Mouse (Mus musculus) cerebellum, postnatal 14 days (tissue): ENCODE measurements around the gene Erich6b.

Source experiments
- DNase-seq, 2 experiments: peaks; one replicate each; pipeline ENCODE4 v3.0.0; 2021; ENCODE audit warnings: mixed read lengths in 2 of 2

The Erich6b gene

DNA sequence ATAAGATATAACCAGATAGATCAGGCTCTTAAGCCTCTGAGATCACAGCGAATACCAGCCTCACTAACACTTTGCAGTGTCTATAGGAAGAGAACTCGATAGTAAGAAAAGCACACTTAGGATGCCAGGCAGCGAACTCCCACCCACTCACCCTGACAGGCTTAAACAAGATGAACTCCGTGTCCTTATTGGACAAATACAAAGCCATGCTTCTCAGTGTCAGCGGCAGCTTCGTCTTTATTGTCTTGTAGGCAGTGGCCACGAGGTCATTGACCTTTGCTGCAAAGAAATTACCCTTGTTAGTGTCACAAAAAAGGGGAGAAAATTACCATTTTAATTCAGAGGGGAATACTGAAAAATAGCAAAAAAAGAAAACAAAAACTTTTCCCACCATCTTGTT lies 65.7 kb downstream of the Erich6b start:
- DNase-seq: no peak

DNA sequence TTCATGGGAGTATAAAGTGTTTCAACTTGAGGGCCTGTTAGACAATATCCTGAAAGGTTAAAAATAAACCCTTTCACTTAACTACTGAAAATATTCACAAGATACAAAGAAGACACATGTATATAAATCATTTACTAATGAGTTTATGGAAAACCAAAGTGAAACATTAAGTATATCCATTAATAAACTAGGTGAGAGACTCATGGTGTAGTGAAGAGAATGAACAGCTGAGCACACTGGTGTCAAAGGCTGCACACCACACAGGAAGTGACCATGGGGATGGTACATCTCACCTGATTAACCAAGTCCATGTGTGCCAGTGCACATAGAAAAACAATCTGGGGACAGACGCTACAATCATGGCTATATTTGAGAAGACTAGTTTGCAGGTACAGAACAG lies 66.9 kb downstream of the Erich6b start:
- DNase-seq: no peak

DNA sequence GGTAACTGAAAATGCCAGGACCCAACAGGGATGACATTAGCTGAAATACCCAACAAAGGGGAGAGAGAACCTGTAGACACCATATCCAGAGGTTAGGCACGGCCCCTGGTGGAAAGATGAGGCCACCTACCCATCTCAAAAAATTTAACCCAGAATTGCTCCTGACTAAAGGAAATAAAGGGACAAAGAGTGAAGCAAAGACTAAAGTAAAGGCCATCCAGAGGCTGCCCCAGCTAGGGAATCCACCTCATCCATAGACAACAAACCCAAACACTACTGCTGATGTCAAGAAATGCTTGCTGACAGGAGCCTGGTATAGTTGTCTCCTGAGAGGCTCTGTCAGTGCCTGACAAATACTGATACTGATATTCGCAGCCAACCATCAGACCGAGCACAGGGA lies 69.7 kb downstream of the Erich6b start:
- DNase-seq: no peak

DNA sequence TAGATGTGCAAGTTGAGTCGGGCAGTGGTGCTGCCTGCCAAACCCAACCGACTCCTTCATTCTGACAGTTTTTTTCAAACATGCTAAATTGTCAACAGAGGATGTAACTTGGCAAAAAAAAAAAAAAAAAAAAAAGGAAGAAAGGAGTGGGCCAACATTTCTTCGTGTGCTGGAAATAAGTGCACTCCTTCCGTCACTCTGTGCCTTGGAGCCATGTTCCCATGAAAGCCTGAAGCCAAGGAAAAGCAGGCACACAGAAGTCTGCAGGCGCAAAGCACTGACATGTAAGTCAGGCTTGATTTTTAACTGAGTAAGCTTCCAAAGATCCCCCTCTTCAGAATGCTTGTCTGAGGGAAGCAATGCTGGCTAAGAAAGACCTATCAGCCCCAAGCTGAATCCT lies 70.6 kb downstream of the Erich6b start:
- no peak for DNase-seq

DNA sequence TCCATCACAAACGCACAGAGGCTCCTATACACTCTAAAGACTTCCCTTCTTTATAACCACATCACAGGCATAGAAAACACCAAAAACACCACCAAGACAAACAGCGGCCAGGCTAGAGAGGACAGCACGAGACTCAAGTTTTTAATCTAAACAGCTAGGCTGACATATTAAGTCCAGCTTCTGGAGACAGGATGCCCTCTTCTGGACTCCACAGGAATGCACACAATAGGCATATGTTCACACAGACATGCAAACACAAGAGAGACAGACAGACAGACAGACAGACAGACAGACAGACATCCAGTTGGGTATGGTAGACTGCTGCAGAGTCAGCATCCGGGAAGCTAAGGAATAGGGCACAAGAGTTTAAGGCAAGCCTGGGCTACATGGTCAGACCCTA lies 71.6 kb downstream of the Erich6b start:
- DNase-seq: peak in 1 of 2 experiments; percentile 16

DNA sequence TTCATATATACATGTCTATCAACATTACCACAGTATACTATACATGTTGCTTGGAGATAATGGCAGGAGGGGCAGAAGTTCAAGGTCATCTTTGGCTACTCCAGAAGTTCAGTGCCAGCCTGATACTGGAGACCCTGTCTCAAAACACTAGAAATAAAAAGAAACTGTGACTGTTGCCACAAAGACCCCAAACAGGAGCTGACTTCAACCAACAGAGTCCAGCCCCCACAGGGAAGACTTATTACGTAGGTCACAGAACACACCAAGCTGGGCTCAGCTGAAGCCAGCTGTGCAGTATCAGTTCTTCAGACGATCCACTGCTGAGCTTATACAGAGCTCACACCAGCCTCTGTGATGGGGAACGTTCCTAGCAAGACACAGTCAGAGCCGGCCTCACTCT lies 74.4 kb downstream of the Erich6b start:
- DNase-seq: no peak
